Mouse (Mus musculus) layer of hippocampus, postnatal 10 days (tissue): ENCODE measurements around the gene Pdcd10. TPM values are rescaled to one million over a fixed set of nuclear protein-coding genes. Genes with fewer than 3 reads are reported as not detected.

ENCODE experiments used
- DNase-seq, 2 experiments: peaks; one replicate each; pipeline ENCODE4 v3.0.0; 2021; ENCODE audit warnings: low spot score in 2 of 2
- long read RNA-seq: library from polyadenylated mRNA; stranded (forward); transcript quantifications from one replicate; pipeline ENCODE4 v2.0.0, GENCODE M21; 2023
- total RNA-seq, 2 experiments: library from RNA; stranded (reverse); gene quantifications; 2 replicates each; pipeline ENCODE4 v1.2.3; 2021

The Pdcd10 gene
- 10 to 100 TPM; 62.5 to 72.8 TPM for total RNA-seq
- long read RNA-seq, transcript Pdcd10-205 (8 exons, 1,927 nt), result major isoform, 110 of 120 reads
- long read RNA-seq, partial matches to known transcripts, result 1 of 120 reads
- long read RNA-seq, other reads (novel, unspliced or antisense), result 9 of 120 reads

- peak; percentile 99 for DNase-seq
Observed at GRCm38 (mm10) chr3:75556695-75557291, at the start of gene Pdcd10. Pdcd10 (minus strand) TSS chr3:75556856.

GRCm38 (mm10) chr3:75584898-75585297 is 28.2 kb upstream of the Pdcd10 start:
- no peak for DNase-seq

DNA sequence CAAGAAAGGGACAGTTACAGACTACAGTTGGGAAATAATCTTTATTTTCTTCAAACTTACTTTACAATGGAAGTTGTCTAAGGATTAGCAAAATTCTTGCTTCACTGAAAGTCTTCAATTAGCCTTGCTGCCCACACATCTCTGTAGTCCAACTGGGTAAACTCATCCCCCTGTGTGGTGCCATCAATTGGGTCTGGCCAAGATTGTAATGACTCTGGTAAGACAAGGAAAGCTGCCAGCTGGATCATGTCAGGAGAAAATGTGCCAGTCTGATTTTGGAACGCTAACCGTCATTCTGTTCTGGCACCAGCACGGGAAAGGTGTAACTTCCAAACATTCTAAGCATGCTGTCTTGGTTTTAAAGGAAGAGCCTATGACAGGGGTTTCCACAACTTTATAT is 26.6 kb upstream of the Pdcd10 start:
- peak; percentile 22 to 28 for DNase-seq

GRCm38 (mm10) chr3:75579352-75579751 is 22.7 kb upstream of the Pdcd10 start:
- peak in 1 of 2 experiments; percentile 24 for DNase-seq

DNA sequence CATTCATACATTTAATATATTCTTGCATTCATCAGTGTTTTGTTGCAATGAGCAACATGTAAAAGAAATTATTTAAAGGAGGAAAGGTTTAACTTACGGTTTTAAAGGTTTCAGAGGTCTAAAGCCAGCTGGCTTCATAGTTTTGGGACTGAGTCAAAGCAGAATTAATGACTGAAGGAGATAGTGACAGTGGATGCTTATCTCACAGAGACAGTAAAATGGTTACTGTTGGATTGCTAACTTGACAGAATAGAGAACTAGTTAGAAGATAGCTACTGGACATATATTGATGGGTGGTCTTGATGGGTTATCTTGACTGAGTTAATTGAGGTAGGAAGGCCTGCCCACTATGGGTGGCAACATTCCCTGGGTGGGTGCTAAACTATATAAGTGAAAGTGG is 18.9 kb upstream of the Pdcd10 start:
- DNase-seq, result no peak

- no peak for DNase-seq
Observed at GRCm38 (mm10) chr3:75574074-75574473, 17.4 kb upstream of the Pdcd10 start.

- peak; percentile 83 to 90 for DNase-seq
Observed at GRCm38 (mm10) chr3:75557292-75557691, 636 bp upstream of the Pdcd10 start, which contains the start of gene Serpini1. Serpini1 (plus strand) TSS chr3:75557547.

DNA sequence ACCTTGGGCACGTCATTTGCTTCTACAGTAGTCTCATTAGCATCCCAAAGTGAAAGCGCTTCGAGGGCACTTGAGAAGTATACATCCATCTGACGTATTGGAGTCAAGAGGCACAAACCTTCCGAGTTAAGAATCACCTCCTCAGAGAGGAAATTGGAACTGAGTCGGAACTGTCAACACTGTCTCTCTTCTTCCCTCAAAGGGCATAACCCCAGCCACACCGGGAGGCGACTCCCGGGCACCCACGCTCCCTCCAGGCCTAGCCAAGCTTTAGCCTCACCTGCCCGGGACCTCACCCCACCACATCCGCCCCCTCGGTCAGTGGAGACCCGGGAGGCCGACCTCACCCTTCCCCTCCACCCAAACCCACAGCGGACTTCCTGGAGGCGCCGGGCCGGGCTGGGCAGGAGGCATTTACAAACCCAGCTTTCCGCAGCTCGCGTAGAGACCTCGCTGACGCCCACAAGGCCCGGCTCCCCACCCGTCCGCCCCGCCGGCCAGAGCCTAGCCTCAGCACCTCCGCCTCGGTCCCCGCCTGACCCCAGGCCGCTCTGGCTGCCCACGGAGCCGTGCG is 448 bp downstream of the Pdcd10 start:
- peak in 1 of 2 experiments; percentile 28 for DNase-seq

- no peak for DNase-seq
Observed at GRCm38 (mm10) chr3:75551248-75551647, 5.4 kb downstream of the Pdcd10 start.

DNA sequence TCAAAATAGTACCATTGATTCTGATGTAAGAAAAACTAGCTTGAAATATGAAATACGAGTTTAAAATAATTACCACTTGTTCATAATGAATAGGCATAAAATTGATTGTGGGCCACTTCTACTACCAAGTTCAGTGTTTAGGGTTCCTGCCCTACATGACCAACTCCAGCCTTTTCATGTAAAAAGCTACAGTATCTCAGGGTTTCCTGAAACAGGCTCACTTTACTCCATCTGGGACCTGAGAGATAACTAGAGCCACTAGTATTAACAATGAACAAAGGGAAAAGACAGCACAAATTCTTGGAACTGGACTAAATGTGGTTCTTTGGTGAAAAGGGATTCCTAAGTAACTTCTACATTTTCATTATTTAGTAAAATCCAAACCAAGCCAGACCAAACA is 12.4 kb downstream of the Pdcd10 start:
- DNase-seq, result no peak

GRCm38 (mm10) chr3:75542852-75543251 is 13.8 kb downstream of the Pdcd10 start:
- DNase-seq, result no peak

DNA sequence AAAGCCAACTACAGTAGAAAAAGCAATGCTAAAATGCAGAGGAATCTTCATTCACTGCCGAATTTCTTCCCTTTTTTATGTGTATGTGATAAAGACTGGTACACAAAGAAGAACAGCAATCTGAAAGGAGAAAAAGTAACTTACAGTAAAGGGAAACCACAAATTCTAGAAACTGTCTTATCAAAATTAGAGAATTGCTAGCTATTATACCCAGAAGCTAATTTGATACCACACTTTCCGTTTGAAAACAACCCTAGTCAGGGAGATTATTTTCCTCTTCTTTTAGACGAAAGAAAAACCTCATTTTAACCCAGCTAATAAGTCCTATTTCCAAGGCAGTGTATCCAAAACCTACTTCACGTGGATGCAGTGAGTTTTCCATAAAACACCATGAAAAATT is 15.4 kb downstream of the Pdcd10 start:
- no peak for DNase-seq

GRCm38 (mm10) chr3:75534045-75534834 is 22.4 kb downstream of the Pdcd10 start:
- no peak for DNase-seq

DNA sequence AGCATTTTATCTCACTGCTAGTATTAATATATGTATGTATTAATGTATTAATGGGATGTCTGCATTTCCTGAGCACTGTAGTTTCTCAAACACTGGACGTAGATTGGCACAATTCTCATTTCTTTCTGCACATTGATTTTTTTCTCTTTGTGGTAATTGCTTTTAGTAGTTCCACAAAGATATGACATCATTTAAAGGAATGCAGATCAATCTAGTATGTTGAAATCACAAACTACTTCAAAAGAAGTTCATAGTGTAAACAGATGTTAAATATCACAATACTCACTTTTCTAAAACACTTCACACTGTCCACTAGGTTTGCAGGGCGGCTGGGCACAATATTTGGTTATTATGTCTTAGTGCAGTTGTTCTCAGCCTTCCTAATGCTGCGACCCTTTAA is 25.6 kb downstream of the Pdcd10 start:
- DNase-seq, result no peak

DNA sequence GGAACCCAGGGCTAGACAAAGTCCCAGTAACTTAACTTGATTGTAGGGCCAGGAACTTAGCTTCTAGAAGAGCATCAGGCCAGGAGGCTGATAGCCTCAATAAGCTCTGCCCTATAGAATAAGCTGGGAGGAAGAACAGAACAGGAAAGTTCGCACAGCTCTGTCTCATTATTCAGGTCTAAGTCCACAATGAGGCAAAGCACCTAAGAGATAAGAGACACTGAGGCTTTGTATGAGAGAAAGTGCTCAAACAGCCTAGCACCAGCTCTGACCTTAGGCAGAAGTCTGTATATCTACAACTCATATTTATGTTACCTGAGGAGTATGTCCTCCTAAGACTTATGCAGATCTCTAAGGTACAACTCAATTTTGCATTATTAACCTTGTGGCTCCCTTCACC is 34.1 kb downstream of the Pdcd10 start:
- DNase-seq, result no peak

DNA sequence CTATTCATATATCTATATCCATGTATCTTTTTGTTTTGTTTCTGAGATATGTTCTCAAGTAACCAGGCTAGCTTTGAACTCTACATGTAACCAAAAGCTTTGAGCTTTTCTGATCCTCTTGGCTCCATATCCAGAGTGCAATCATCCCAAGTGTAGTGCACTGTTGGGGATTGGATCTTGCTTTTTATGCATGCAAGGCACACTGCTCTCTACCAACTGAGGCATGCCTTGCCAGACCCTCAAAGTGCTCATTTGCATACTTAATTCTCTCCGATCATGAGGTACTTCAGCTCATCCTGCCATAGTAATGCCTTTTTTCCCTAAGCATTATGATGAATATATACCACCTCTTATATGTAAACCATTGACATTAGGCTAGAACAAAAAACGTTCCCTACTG is 35.3 kb downstream of the Pdcd10 start:
- no peak for DNase-seq

GRCm38 (mm10) chr3:75517631-75518250 is 38.9 kb downstream of the Pdcd10 start:
- DNase-seq, result peak; percentile 64 to 65

DNA sequence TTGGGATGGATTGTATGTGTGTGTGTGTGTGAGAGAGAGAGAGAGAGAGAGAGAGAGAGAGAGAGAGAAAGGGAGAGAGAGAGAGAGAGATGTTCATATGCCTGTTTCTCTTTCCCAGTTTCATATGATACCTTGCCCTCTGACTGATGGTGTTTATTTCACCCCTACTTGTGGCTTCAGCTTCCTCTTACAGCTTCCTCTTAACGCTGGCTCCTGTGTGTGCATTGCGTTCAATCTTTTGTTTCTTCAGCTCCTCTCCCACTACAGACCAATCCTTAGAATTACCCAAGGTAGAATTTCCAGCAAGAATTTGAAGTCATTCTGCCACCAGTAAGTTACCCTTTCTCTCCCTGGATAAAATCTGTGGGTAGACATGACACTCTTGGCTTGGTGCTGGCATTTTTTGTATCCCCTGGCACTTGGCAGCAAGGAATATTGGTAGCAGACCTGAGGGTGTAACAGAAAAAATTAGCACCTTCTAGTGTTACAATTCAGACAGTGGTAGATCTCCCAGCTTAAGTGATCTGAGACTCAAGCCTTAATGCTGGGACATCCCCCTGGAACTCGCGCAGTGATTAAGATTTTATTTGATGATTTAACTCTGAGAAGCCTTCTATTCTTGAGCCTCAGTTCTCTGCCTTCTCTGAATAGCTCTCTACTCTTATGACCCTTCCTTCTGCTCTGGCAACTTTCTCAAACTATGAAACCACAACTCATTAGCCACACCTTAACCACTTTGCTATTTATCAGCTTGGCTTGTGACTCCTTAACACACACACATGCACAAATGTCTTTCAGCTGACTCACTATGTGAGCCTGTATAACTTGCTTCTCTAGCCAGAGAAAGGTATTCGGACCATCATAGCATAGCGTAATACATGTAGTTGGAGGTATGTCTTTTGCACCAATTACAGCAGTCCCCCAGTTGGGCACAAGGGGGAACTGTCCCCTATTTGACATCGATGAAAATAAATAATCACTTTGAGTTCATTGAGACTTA is 57.4 kb downstream of the Pdcd10 start:
- DNase-seq, result no peak

- DNase-seq, result no peak
Observed at GRCm38 (mm10) chr3:75492913-75493312, 63.7 kb downstream of the Pdcd10 start.

DNA sequence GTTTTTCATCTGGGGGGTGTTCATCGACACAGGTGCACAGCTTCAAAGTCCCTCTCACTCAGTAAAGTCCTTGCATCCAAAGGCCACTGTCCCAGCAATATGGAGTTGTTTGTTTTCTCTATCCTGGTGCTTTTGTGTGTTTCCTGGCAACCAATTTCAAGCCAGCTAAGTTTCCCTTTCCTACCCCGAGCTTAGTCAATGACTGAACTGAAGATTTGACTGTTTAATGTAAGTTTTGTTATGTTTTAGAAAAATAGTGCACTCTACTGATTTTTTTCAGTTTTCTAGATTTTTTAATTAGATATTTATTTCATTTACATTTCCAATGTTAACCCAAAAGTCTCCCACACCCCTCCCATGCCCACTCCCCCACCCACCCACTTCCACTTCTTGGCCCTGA is 74.6 kb downstream of the Pdcd10 start, which contains the start of gene Wdr49:
Gene Wdr49 (minus strand): TSS at position 101 of the 400 bp plus-strand sequence.
- no peak for DNase-seq
